Mouse (Mus musculus) spleen, postnatal 14 days (tissue): ENCODE results near the gene Apoh.

Source experiments
- DNase-seq, 2 experiments: peaks; one replicate each; pipeline ENCODE4 v3.0.0; 2021 to 2022; ENCODE audit warnings: low spot score in 2 of 2

Apoh gene

GRCm38 (mm10) chr11:108333583-108334379, 9.4 kb upstream of the Apoh start:
- DNase-seq = no peak

GRCm38 (mm10) chr11:108334658-108335057, 8.5 kb upstream of the Apoh start:
- DNase-seq = no peak

GRCm38 (mm10) chr11:108335536-108335935, 7.6 kb upstream of the Apoh start:
- no peak for DNase-seq

GRCm38 (mm10) chr11:108336445-108336844, 6.7 kb upstream of the Apoh start:
- no peak for DNase-seq

GRCm38 (mm10) chr11:108340293-108340692, 2.9 kb upstream of the Apoh start:
- DNase-seq = no peak

GRCm38 (mm10) chr11:108341783-108342182, 1.4 kb upstream of the Apoh start:
- DNase-seq = no peak

- DNase-seq = peak; percentile 71 to 81
These were observed 772 bp downstream of the Apoh start, which contains the start of gene Prkca for GRCm38 (mm10) chr11:108343789-108344462. Gene Prkca (minus strand): TSS chr11:108343928.

- DNase-seq = no peak
These were observed 1.6 kb downstream of the Apoh start for GRCm38 (mm10) chr11:108344759-108345158.

GRCm38 (mm10) chr11:108345321-108345720, 2.2 kb downstream of the Apoh start:
- DNase-seq = no peak

GRCm38 (mm10) chr11:108350799-108351198, 7.6 kb downstream of the Apoh start:
- no peak for DNase-seq

GRCm38 (mm10) chr11:108352842-108353388, 9.8 kb downstream of the Apoh start:
- DNase-seq = no peak

- DNase-seq = no peak
These were observed 12.9 kb downstream of the Apoh start for GRCm38 (mm10) chr11:108356020-108356419.

- no peak for DNase-seq
These were observed 15.8 kb downstream of the Apoh start for GRCm38 (mm10) chr11:108358911-108359310.

- DNase-seq = no peak
These were observed 17.8 kb downstream of the Apoh start for GRCm38 (mm10) chr11:108360983-108361382.

- no peak for DNase-seq
These were observed 19.8 kb downstream of the Apoh start for GRCm38 (mm10) chr11:108362965-108363364.

GRCm38 (mm10) chr11:108363991-108364390, 20.8 kb downstream of the Apoh start:
- no peak for DNase-seq

GRCm38 (mm10) chr11:108364945-108365589, 21.9 kb downstream of the Apoh start:
- DNase-seq = no peak

- DNase-seq = no peak
These were observed 22.4 kb downstream of the Apoh start for GRCm38 (mm10) chr11:108365600-108365999.

- DNase-seq = no peak
These were observed 23.9 kb downstream of the Apoh start for GRCm38 (mm10) chr11:108367046-108367445.

GRCm38 (mm10) chr11:108376815-108377214, 33.7 kb downstream of the Apoh start:
- DNase-seq = no peak

- DNase-seq = peak; percentile 37 to 59
These were observed 34.7 kb downstream of the Apoh start for GRCm38 (mm10) chr11:108377680-108378362.

GRCm38 (mm10) chr11:108378363-108378751, 35.2 kb downstream of the Apoh start:
- no peak for DNase-seq
